Mouse (Mus musculus) G1E (cell line): ENCODE results near the gene Trim38. TPM values are rescaled to one million over a fixed set of nuclear protein-coding genes. Genes with fewer than 3 reads are reported as not detected.

Experiments
- ATAC-seq: 2 replicates; pipeline ENCODE4 v1.8.0; 2016; ENCODE audit warnings: mild to moderate bottlenecking; ENCODE audit not compliant: insufficient number of reproducible peaks, poor library complexity, low FRiP score, severe bottlenecking; ENCODE audit errors: extremely low read depth
- DNase-seq: peaks from one replicate; pipeline ENCODE4 v3.0.0; 2012; ENCODE audit warnings: low spot score
- H3K27me3 ChIP-seq: 2 replicates; pipeline ENCODE4 v1.6.1; 2012; ENCODE audit warnings: mild to moderate bottlenecking, low read length, inconsistent platforms; ENCODE audit not compliant: insufficient read depth
- H3K36me3 ChIP-seq: replicated peaks from 2 replicates; pipeline ENCODE3; 2012; ENCODE audit warnings: mild to moderate bottlenecking, inconsistent platforms
- H3K4me1 ChIP-seq: 2 replicates; pipeline ENCODE4 v1.6.1; 2012; ENCODE audit warnings: low read depth, low read length, inconsistent platforms, mixed read lengths; ENCODE audit not compliant: insufficient read depth
- H3K4me3 ChIP-seq: 2 replicates; pipeline ENCODE4 v1.5.1; 2012; ENCODE audit warnings: low read depth, mild to moderate bottlenecking, inconsistent platforms, low read length, moderate library complexity, mixed read lengths
- H3K9me3 ChIP-seq: replicated peaks from 2 replicates; pipeline ENCODE4 v1.6.1; 2012; ENCODE audit warnings: inconsistent platforms
- CTCF ChIP-seq: IDR thresholded peaks from 2 replicates; pipeline ENCODE4 v1.5.1; 2012; ENCODE audit warnings: low read depth, low read length, inconsistent platforms, mixed read lengths
- GATA1 ChIP-seq: IDR thresholded peaks from 2 replicates; pipeline ENCODE4 v1.6.1; 2012; ENCODE audit warnings: borderline replicate concordance, low read length, inconsistent platforms, mixed read lengths
- GATA2 ChIP-seq: IDR thresholded peaks from 2 replicates; pipeline ENCODE4 v1.6.1; 2012; ENCODE audit warnings: low read depth, low read length, inconsistent platforms, borderline replicate concordance
- POLR2AphosphoS5 ChIP-seq: IDR thresholded peaks from 2 replicates; pipeline ENCODE4 v1.6.1; 2012; ENCODE audit warnings: low read depth, low read length, inconsistent platforms; ENCODE audit not compliant: insufficient replicate concordance
- TAL1 ChIP-seq: conservative IDR thresholded peaks from 2 replicates; pipeline ENCODE4 v1.6.1; 2012; ENCODE audit warnings: low read depth, low read length, inconsistent platforms, mixed read lengths
- polyA plus RNA-seq: library from polyadenylated mRNA; stranded (reverse); fragments of >175 nt; gene quantifications from 2 replicates; pipeline ENCODE4 v1.2.3, GENCODE M21; 2012
- total RNA-seq, 2 experiments: library from RNA; stranded (forward) in 1 of 2; stranded (reverse) in 1 of 2; fragments of 200-1000 nt in 1 of 2; fragments of >200 nt in 1 of 2; fragmentation: Nextera tagmentation in 1 of 2; gene quantifications; 2 replicates each; pipeline ENCODE4 v1.2.3; 2014 to 2017

The Trim38 gene
- total and polyA plus RNA-seq, 3 experiments = 0.27 TPM; not detected in 2

DNA sequence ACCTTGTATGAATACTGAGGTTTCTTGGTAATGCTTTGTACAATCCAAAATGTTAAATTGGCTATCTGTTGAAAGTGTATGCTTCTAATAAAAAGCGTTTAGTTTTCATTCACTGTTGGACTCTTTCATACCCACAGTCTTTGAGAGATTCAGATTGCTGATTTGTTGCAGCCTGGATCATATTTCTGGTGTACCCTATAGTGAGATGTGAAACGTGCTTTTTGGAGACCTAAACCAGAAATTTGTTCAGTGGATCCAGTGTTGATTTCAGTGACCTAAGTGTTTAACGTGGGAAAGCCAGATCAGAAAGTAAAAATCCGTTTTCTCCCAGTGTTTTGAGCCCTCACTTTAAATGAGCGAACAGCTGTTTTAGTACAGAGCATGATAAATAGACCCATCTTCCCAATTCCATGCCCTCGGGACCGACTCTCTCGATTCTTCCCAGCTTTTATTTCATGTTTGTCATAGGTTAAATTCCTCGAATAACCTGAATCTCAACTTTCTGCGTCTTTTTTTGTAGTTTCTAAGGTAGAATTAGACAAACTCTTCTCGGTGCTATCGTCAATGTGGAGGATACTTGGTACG is 29.4 kb upstream of the Trim38 start:
- no peak for DNase-seq

DNA sequence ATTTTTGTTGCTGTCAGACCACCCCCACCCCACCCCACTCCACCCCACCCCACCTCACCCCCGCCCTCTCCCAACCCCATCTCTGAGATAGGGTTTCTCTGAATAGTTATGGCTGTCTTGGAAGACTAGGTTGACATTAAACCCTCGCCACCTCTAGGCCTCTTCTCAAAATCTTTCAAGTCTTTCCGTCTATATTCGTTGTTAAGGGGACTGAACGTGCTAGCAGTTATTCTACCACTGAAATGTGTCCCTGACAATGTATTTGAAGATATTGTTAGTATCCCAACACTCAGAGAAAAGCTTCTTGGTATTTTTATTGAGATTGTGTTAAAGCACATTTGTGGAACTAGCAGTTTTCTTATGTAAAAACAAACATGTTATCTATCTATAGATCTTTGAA is 28.8 kb upstream of the Trim38 start:
- no peaks in the 10 kb centered on the region for H3K27me3 ChIP-seq
- peaks cover 26% of the 10 kb centered on the region for H3K4me1 ChIP-seq
- no peak for TF ChIP-seq GATA1
- no peaks in the 10 kb centered on the region for H3K9me3 ChIP-seq
- ATAC-seq (no peak), DNase-seq (no peak)
- no peaks in the 10 kb centered on the region for H3K36me3 ChIP-seq
- no peak overlapping the region; the same call in 1 of the 2 replicates for H3K4me3 ChIP-seq

More for the DNA sequence above, 29.4 kb upstream of the Trim38 start:
- no peak for ATAC-seq
- Histone ChIP-seq H3K36me3 (no peaks in the 10 kb centered on the region), H3K27me3 (no peaks in the 10 kb centered on the region), H3K4me3 (peak overlapping the region; percentile 71), H3K9me3 (no peaks in the 10 kb centered on the region), H3K4me1 (peaks cover 24% of the 10 kb centered on the region)
- TF ChIP-seq GATA2 = no peak
- peak; percentile 19; the same call in 1 of the 2 replicates for TF ChIP-seq POLR2AphosphoS5
- TF ChIP-seq CTCF = no peak

DNA sequence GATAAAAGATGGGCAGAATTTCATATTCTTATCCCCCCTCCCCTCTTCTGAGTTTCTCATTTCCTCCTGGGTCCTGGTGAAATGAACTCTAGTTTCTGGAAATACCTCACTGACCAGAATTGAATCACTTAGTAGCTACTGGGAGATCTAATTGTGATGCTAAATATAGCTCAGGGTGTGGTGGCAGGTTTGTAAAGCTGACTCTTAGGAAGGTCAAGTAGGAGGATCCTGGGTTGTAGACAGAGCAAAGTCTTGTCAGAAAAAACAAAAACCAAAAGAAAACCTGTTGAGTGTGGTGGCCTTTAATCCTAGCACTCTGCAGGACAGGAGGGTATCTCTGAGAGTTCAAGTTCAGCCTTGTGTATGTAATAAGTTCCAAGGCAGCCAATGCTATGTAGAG is 27.7 kb upstream of the Trim38 start:
- no peaks in the 10 kb centered on the region for H3K27me3 ChIP-seq
- peaks cover 28% of the 10 kb centered on the region for H3K4me1 ChIP-seq
- TF ChIP-seq GATA1 (no peak), POLR2AphosphoS5 (peak; percentile 57; the same call in 1 of the 2 replicates)
- ATAC-seq (no peak), DNase-seq (no peak)
- H3K4me3 ChIP-seq = no peak overlapping the region
- no peaks in the 10 kb centered on the region for H3K36me3 ChIP-seq
- H3K9me3 ChIP-seq = no peaks in the 10 kb centered on the region

- H3K4me3 ChIP-seq = no peak overlapping the region
- no peak for DNase-seq
- no peaks in the 10 kb centered on the region for H3K9me3 ChIP-seq
- TF ChIP-seq POLR2AphosphoS5 (0 out of 2 replicates have a peak, but pooled peaks have one; percentile 90), TAL1 (no peak), GATA2 (no peak)
- no peak for ATAC-seq
- H3K27me3 ChIP-seq = no peaks in the 10 kb centered on the region
- H3K36me3 ChIP-seq = no peaks in the 10 kb centered on the region
- H3K4me1 ChIP-seq = peaks cover 29% of the 10 kb centered on the region
These were observed 26.5 kb upstream of the Trim38 start for GRCm38 (mm10) chr13:23743215-23743614.

DNA sequence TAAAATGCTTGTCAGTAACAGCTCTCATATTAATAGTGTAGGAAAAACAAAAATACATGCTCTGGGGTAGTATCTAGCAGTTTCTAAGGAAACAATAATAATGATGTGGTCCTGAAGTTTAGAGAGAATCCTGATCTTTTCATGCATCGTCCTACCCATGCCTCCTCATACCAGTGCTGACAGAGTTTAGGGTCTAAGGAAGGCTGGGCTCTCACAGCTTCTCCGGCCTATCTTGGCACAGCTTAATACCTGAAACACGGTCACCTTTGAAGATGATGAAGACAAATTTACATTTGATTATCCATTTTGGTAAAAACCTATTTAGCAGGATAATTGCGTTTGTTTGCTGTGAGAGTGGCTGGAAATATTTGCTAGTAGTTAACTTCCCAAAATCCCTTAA is 25.8 kb upstream of the Trim38 start:
- H3K36me3 ChIP-seq = no peaks in the 10 kb centered on the region
- TF ChIP-seq GATA1 (no peak), CTCF (no peak), GATA2 (no peak), TAL1 (no peak), POLR2AphosphoS5 (peak; percentile 97; the same call in 1 of the 2 replicates)
- H3K27me3 ChIP-seq = no peaks in the 10 kb centered on the region
- H3K4me1 ChIP-seq = peaks cover 35% of the 10 kb centered on the region
- H3K4me3 ChIP-seq = no peak overlapping the region
- ATAC-seq (no peak), DNase-seq (no peak)
- no peaks in the 10 kb centered on the region for H3K9me3 ChIP-seq

GRCm38 (mm10) chr13:23744421-23745380 is 25.0 kb upstream of the Trim38 start:
- TF ChIP-seq TAL1 = no peak
- TF ChIP-seq CTCF = no peak
- peak; percentile 48 for TF ChIP-seq POLR2AphosphoS5
- TF ChIP-seq GATA2 = no peak
- TF ChIP-seq GATA1 = no peak
- no peaks in the 10 kb centered on the region for H3K27me3 ChIP-seq
- H3K4me3 ChIP-seq = peak overlapping the region; percentile 65; the same call in 1 of the 2 replicates
- no peaks in the 10 kb centered on the region for H3K9me3 ChIP-seq
- ATAC-seq = no peak
- H3K36me3 ChIP-seq = no peaks in the 10 kb centered on the region
- no peak for DNase-seq
- peaks cover 40% of the 10 kb centered on the region for H3K4me1 ChIP-seq
